Mouse (Mus musculus): Measurements from ENCODE around the gene Rapgef3.

Rapgef3 gene

GRCm38 (mm10) chr15:97723536-97724345, 44.0 kb downstream of the Rapgef3 start:
- in situ Hi-C loops (cut with MboI, MseI): no loop called here

GRCm38 (mm10) chr15:97721008-97721701, 46.6 kb downstream of the Rapgef3 start:
- in situ Hi-C loops (cut with MboI, MseI): no loop called here

DNA sequence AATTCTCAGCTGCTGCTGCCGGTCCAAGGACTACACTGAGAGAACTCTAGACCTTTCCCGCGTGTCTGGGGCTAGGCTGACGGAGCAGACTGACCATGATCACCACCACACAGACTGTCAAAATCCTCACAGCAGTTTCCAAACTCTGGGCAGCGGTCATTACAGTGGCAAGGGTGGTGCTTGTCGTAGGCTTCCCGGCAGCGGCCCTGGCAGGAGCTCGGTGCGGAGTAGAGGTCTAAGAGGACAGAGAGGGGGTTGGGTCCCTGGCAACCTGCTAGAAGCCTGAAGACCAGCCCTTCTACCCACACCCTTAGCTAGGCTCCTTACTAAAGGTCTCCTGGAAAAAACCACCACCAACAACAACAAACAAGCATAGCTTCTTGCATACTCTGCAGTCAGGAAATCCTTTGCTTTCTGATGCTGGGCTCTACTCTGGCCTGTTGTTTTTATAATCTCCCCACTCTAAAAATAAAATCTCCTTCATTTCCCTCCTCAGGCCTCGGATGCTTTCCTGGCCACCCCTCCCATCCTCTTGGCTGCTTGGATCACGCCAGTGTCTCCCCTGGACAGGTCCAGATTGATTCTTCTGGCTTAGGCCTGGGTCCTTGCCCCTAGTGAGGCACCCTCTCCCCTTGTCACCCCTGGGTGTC, 47.6 kb downstream of the Rapgef3 start:
- in situ Hi-C loops (cut with MboI, MseI): no loop called here

DNA sequence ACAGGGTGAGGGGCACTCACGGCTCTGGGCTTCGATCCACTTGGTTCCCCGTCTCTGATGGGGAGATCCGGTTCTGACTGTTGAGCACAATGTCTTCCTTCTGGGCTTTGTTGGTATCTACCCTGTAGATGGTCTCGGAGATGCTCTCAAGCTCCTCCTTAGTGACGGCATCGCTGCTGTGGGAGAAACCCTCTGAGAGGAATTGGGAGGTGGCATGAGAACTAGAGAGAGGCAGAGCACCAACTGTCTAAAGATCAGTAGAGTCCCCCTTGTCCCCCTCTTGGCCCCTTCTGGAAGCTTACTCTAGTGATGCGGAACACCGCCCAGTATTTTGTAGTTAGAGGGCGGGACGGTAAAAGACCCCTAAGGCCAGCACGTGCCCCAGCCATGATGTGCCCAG, 48.3 kb downstream of the Rapgef3 start:
- in situ Hi-C loops (cut with MboI, MseI): loop anchor here (10.0 kb wide), 1 partner anchor 135 kb away; no protein-coding TSS in a partner anchor

DNA sequence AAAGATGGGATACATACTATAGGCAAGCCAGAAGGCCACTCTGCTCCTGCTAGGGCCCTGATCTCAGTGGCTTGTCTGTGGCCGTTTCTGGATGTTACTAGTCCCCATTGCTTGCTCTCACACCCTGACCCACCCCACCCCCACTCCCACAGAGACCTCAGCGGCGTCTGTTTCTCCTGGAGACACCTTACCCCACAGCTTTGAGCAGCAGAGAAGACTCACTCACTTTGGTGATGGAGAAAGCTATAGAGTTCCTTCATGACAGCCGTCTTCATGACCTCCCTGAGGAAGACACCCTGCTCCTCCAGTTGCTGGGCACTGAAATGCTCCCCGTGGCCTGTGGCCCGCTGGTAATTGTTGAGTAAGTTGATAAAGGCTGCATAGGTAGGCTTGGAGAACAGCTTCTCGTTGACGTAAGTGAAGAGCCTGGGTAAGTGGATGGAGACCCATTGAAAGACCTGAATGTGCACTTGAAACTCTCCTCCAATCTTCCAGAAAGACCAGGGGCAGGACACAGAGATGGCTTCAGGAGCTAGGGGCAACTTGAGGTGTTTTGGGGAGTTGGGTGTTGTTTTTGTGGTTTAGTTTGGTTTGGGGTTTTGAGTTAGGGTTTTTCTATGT, 49.1 kb downstream of the Rapgef3 start:
- in situ Hi-C loops (cut with MboI, MseI): loop anchor here (10.0 kb wide), 1 partner anchor 136 kb away; no protein-coding TSS in a partner anchor

- in situ Hi-C loops (cut with MboI, MseI): loop anchor here (10.0 kb wide), 1 partner anchor 137 kb away; no protein-coding TSS in a partner anchor
Measured at GRCm38 (mm10) chr15:97717861-97718534, 49.8 kb downstream of the Rapgef3 start.

- in situ Hi-C loops (cut with MboI, MseI): loop anchor here (10.0 kb wide), 1 partner anchor 138 kb away; no protein-coding TSS in a partner anchor
Measured at GRCm38 (mm10) chr15:97716782-97717181, 51.0 kb downstream of the Rapgef3 start.

DNA sequence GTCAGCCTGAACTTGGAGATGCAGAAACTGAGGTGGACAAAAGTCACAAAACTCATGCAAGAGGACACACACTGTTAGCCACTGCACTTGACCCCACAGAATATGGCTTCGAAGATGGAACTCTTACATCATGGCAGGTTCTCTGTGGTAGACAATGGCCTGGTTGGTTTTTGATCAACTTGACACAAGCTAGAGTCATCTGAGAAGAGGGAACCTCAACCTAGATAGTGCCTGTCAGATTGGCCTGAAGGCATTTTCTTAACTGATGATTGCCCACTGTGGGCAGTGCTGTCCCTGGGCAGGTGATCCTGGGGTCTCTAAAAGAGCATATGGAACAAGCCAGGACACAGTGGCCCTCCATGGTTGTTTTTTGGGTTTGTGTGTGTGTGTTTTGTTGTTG, 52.0 kb downstream of the Rapgef3 start:
- in situ Hi-C loops (cut with MboI, MseI): loop anchor here (10.0 kb wide), 1 partner anchor 139 kb away; no protein-coding TSS in a partner anchor

DNA sequence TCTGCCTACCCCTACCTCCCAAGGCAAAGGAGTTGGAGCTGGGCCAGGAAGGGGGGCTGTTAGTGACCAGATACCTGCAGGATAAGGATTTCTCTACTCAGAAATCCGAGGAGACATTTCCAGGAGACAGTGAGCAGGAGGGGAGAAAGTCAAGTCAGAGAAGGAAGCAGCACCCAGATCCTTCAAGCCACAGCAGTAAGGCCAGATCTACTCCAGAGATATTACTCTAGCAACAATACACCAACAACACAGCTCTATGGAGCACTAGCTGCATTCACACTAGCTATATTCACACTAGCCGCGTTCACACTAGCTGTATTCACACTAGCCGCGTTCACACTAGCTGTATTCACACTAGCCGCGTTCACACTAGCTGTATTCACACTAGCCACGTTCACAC, 52.7 kb downstream of the Rapgef3 start:
- in situ Hi-C loops (cut with MboI, MseI): loop anchor here (10.0 kb wide), 1 partner anchor 140 kb away; no protein-coding TSS in a partner anchor

GRCm38 (mm10) chr15:97712546-97712945, 55.2 kb downstream of the Rapgef3 start:
- in situ Hi-C loops (cut with MboI, MseI): loop anchor here (5.0 to 10.0 kb wide), 3 partner anchors 45 to 142 kb away; no protein-coding TSS in a partner anchor

GRCm38 (mm10) chr15:97710906-97711305, 56.9 kb downstream of the Rapgef3 start:
- in situ Hi-C loops (cut with MboI, MseI): loop anchor here (5.0 to 10.0 kb wide), 3 partner anchors 46 to 144 kb away; no protein-coding TSS in a partner anchor

DNA sequence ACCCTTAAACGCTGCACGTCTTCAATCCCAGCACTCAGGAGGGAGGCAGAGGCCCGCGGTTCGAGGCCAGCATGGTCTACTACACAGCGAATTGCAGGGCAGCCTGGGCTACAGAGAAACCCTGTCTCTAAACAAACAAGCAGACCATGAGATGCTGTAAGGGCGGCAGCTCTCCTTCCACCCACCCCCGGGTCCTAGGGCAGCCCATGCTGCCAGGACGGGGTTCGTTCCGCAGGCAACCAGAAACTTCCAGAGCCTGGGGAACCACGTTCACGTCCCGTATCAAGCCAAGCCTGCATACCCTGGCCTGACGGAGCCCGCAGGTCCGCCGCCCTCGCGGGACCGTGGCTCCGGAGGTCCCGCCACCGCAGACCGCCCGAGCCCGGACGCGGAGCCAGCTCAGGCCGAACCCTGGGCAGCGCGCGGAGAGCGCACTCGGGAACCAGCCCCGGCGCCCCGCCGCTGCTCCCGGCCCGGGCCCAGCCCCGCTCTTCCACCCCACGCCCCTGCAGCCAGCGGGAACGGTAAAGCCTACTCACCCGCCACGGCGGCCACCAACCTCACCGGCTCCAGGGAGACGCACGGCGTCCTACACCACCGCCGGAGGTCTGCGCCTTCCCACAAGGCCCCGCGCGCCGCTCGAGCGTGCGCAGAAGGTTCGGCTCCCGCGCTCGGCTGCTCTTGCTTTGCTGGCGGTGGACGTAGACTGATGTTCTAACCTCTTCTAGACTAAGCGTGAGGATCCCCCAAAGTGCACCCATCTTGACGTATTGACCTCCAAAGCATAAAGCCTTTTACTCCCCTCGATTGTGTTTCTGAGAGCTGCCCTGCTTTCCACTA, 62.3 kb downstream of the Rapgef3 start, which contains the start of gene Rpap3:
Gene Rpap3 (minus strand): TSS at position 615 of the 840 bp plus-strand sequence.
- in situ Hi-C loops (cut with MboI, MseI): no loop called here

- in situ Hi-C loops (cut with MboI, MseI): no loop called here
Measured at GRCm38 (mm10) chr15:97696616-97697015, 71.2 kb downstream of the Rapgef3 start.

Data from T-helper 1 cell (primary cell).